Mouse (Mus musculus) forebrain, postnatal 0 days (tissue): ENCODE measurements at regions not wholly inside any gene's neighbourhood (a gene's known extent, or its start where the extent isn't known, plus 50 kb on each side); places are given as distances from the start of the nearest gene placed in this dataset.

ENCODE experiments used
- ATAC-seq: fragments of 200-750 bp; cut with Nextera tagmentation; 2 replicates; pipeline ENCODE4 v1.8.0; 2017; ENCODE audit warnings: mild to moderate bottlenecking, moderate library complexity
- DNase-seq: peaks from one replicate; pipeline ENCODE4 v3.0.0-alpha.2; 2015
- H3K27ac ChIP-seq: fragments of 300-500 bp; sonication (generic); 2 replicates; pipeline ENCODE4 v1.5.1; 2014; ENCODE audit warnings: low read depth, mild to moderate bottlenecking, antibody characterized with exemption, low read length, moderate library complexity, mixed read lengths
- H3K27me3 ChIP-seq: fragments of 300-500 bp; sonication (generic); 2 replicates; pipeline ENCODE4 v1.6.1; 2014; ENCODE audit warnings: mild to moderate bottlenecking, low read length, mixed read lengths; ENCODE audit not compliant: insufficient read depth
- H3K36me3 ChIP-seq: fragments of 300-500 bp; sonication (generic); 2 replicates; pipeline ENCODE4 v1.6.1; 2014; ENCODE audit warnings: mild to moderate bottlenecking, moderate library complexity; ENCODE audit not compliant: insufficient read depth
- H3K4me1 ChIP-seq: fragments of 300-500 bp; sonication (generic); 2 replicates; pipeline ENCODE4 v1.6.1; 2014; ENCODE audit warnings: antibody characterized with exemption; ENCODE audit not compliant: insufficient read depth
- H3K4me2 ChIP-seq: fragments of 300-500 bp; sonication (generic); 2 replicates; pipeline ENCODE4 v1.6.1; 2014; ENCODE audit warnings: low read depth, mild to moderate bottlenecking, moderate library complexity
- H3K4me3 ChIP-seq: fragments of 300-500 bp; sonication (generic); 2 replicates; pipeline ENCODE4 v1.5.1; 2014; ENCODE audit warnings: low read depth, low read length, mixed read lengths
- H3K9ac ChIP-seq: fragments of 300-500 bp; sonication (generic); 2 replicates; pipeline ENCODE4 v1.6.1; 2014; ENCODE audit warnings: mild to moderate bottlenecking
- H3K9me3 ChIP-seq: fragments of 300-500 bp; sonication (generic); 2 replicates; pipeline ENCODE4 v1.6.1; 2016; ENCODE audit warnings: low read length
- CTCF ChIP-seq: sonication (generic); IDR thresholded peaks from 2 replicates; pipeline ENCODE4 v1.5.1; 2016; ENCODE audit warnings: antibody characterized with exemption, control low read depth, low read depth
- WGBS: fragments of 180-500 bp; shearing (Covaris S2); extraction: QIAGEN DNeasy Blood & Tissue Kit; methylation state at CpG from one replicate; pipeline ENCODE4 v1.1.7; 2014; 5-methylcytosine and 5-hydroxymethylcytosine counted together

GRCm38 (mm10) chr6:111883946-111884345 lies 389.6 kb upstream of the Lmcd1 start:
- no peak for ATAC-seq
- no peak for TF ChIP-seq CTCF
- Histone ChIP-seq H3K9me3 (no peaks in the 10 kb centered on the region), H3K4me2 (no peak overlapping the region), H3K27ac (no peak overlapping the region), H3K27me3 (no peaks in the 10 kb centered on the region), H3K36me3 (no peaks in the 10 kb centered on the region), H3K9ac (no peak overlapping the region), H3K4me1 (no peaks in the 10 kb centered on the region), H3K4me3 (no peak overlapping the region)
- no peak for DNase-seq
- WGBS, result 32% methylated on average over 1 of the region's 1 CpGs

- no peaks in the 10 kb centered on the region for H3K4me1 ChIP-seq
- no peak overlapping the region for H3K4me3 ChIP-seq
- H3K27ac ChIP-seq, result no peak overlapping the region
- H3K4me2 ChIP-seq, result no peak overlapping the region
- H3K9me3 ChIP-seq, result no peaks in the 10 kb centered on the region
- DNase-seq, result peak; percentile 59
- 63% methylated on average over 2 of the region's 2 CpGs for WGBS
- H3K9ac ChIP-seq, result no peak overlapping the region
- H3K27me3 ChIP-seq, result no peaks in the 10 kb centered on the region
- H3K36me3 ChIP-seq, result no peaks in the 10 kb centered on the region
- ATAC-seq, result no peak
- peak; percentile 60 for TF ChIP-seq CTCF
These were observed 361.6 kb upstream of the Lmcd1 start for GRCm38 (mm10) chr6:111911997-111912396.

GRCm38 (mm10) chr6:111913771-111914405 lies 359.7 kb upstream of the Lmcd1 start:
- 47% methylated on average over 11 of the region's 11 CpGs for WGBS
- Histone ChIP-seq H3K9me3 (no peaks in the 10 kb centered on the region), H3K4me1 (no peaks in the 10 kb centered on the region), H3K27ac (no peak overlapping the region), H3K27me3 (no peaks in the 10 kb centered on the region), H3K9ac (no peak overlapping the region), H3K36me3 (no peaks in the 10 kb centered on the region), H3K4me2 (no peak overlapping the region), H3K4me3 (no peak overlapping the region)
- peak; percentile 47; the same call in 1 of the 2 replicates for ATAC-seq
- no peak for DNase-seq
- no peak for TF ChIP-seq CTCF

- no peaks in the 10 kb centered on the region for H3K36me3 ChIP-seq
- no peak for DNase-seq
- no peak overlapping the region for H3K4me2 ChIP-seq
- H3K27me3 ChIP-seq, result no peaks in the 10 kb centered on the region
- TF ChIP-seq CTCF, result no peak
- 82% methylated on average over 6 of the region's 6 CpGs for WGBS
- H3K9ac ChIP-seq, result no peak overlapping the region
- no peak overlapping the region for H3K27ac ChIP-seq
- no peaks in the 10 kb centered on the region for H3K4me1 ChIP-seq
- H3K9me3 ChIP-seq, result no peaks in the 10 kb centered on the region
- ATAC-seq, result no peak
- H3K4me3 ChIP-seq, result no peak overlapping the region
These were observed 356.3 kb upstream of the Lmcd1 start for GRCm38 (mm10) chr6:111917248-111917721.

GRCm38 (mm10) chr6:111917868-111918597 lies 355.5 kb upstream of the Lmcd1 start:
- H3K4me2 ChIP-seq, result no peak overlapping the region
- H3K4me1 ChIP-seq, result no peaks in the 10 kb centered on the region
- H3K36me3 ChIP-seq, result no peaks in the 10 kb centered on the region
- no peak for TF ChIP-seq CTCF
- H3K9ac ChIP-seq, result no peak overlapping the region
- H3K27me3 ChIP-seq, result no peaks in the 10 kb centered on the region
- no peak overlapping the region for H3K4me3 ChIP-seq
- no peaks in the 10 kb centered on the region for H3K9me3 ChIP-seq
- ATAC-seq, result no peak
- WGBS, result 95% methylated on average over 3 of the region's 3 CpGs
- no peak overlapping the region for H3K27ac ChIP-seq
- DNase-seq, result no peak

GRCm38 (mm10) chr6:111932596-111932995 lies 341.0 kb upstream of the Lmcd1 start:
- WGBS, result 33% methylated on average over 2 of the region's 2 CpGs
- no peaks in the 10 kb centered on the region for H3K27me3 ChIP-seq
- no peak overlapping the region for H3K4me3 ChIP-seq
- H3K27ac ChIP-seq, result no peak overlapping the region
- no peak for TF ChIP-seq CTCF
- no peak for DNase-seq
- ATAC-seq, result peak; percentile 36; the same call in 1 of the 2 replicates
- H3K36me3 ChIP-seq, result no peaks in the 10 kb centered on the region
- H3K9ac ChIP-seq, result no peak overlapping the region
- no peaks in the 10 kb centered on the region for H3K9me3 ChIP-seq
- no peaks in the 10 kb centered on the region for H3K4me1 ChIP-seq
- H3K4me2 ChIP-seq, result no peak overlapping the region

- no peaks in the 10 kb centered on the region for H3K36me3 ChIP-seq
- H3K9ac ChIP-seq, result no peak overlapping the region
- ATAC-seq (no peak), DNase-seq (no peak)
- 48% methylated on average over 1 of the region's 1 CpGs for WGBS
- no peak overlapping the region for H3K4me2 ChIP-seq
- H3K9me3 ChIP-seq, result no peaks in the 10 kb centered on the region
- H3K4me3 ChIP-seq, result no peak overlapping the region
- no peaks in the 10 kb centered on the region for H3K27me3 ChIP-seq
- H3K27ac ChIP-seq, result no peak overlapping the region
- no peaks in the 10 kb centered on the region for H3K4me1 ChIP-seq
- TF ChIP-seq CTCF, result no peak
These were observed 319.2 kb upstream of the Lmcd1 start for GRCm38 (mm10) chr6:111954401-111954800.
